Mouse (Mus musculus): Measurements from ENCODE around the gene Olfr172.

GRCm38 (mm10) chr16:58738800-58739199 lies 24.2 kb downstream of the Olfr172 start:
- TF ChIP-seq CTCF (IDR thresholded peaks at IDR 0.05; ENCODE audit: low read depth): no peak
- TF ChIP-seq EP300 (optimal IDR thresholded peaks at IDR 0.05): no peak

All from stomach, postnatal 0 days (tissue).